10 mouse cellular contexts compared by ENCODE assay signal in genomic region chr16:33690975-33691747, GRCm38 (mm10). TPM values are rescaled to one million over a fixed set of nuclear protein-coding genes. Genes with fewer than 3 reads are reported as not detected.
DNase-seq lines count a peak whose midpoint lies in the region; ATAC-seq and TF ChIP-seq lines count a peak whose summit lies in the region.
"Had no signal": no experiment of that assay in that cellular context is flagged by ENCODE, and none has a peak within 500 bp of the region (broad histone marks: within the 10 kb centered on the region; RNA-seq: fewer than 3 reads in every experiment).

No protein-coding gene starts in this region.

- DNase-seq in hindbrain, embryonic 10.5 days (ENCODE audit: low spot score): no peak
- peak; percentile 60 for DNase-seq in MEL (ENCODE audit: low read depth, low spot score)
- no peak for DNase-seq in hindbrain, embryonic 11.5 days (ENCODE audit: low spot score)
- DNase-seq in natural killer cell, adult 2 months (ENCODE audit: low spot score in 2 of 2): peak; percentile 25 to 57
- no peak for DNase-seq in retina, embryonic 14.5 days (ENCODE audit: low spot score)
- no peak for DNase-seq in layer of hippocampus, adult 9-10 months (ENCODE audit: low spot score)
- DNase-seq in gastrocnemius, postnatal 10 days: no peak
- DNase-seq: cerebellum, adult 18-20 months had no signal

- TF ChIP-seq RAD21 in MEL (IDR thresholded peaks at IDR 0.05; ENCODE audit: low read depth, low read length): no peak

- WGBS in hindbrain, embryonic 10.5 days: 86% methylated on average over 6 of the region's 6 CpGs
- 85% methylated on average over 6 of the region's 6 CpGs for WGBS in hindbrain, embryonic 16.5 days
- 86% methylated on average over 6 of the region's 6 CpGs for WGBS in hindbrain, embryonic 11.5 days

- peaks cover 57% of the 10 kb centered on the region for H3K36me3 ChIP-seq in hindbrain, embryonic 10.5 days
- H3K36me3 ChIP-seq in hindbrain, embryonic 16.5 days (ENCODE audit: control insufficient read depth, insufficient read depth, low read length): no peaks in the 10 kb centered on the region
- peaks cover 0 to 2% of the 10 kb centered on the region in 2 experiments; a peak in 2 of 4 replicates for H3K36me3 ChIP-seq in MEL (ENCODE audit: control insufficient read depth in 1 of 2, insufficient read depth in 2 of 2, low read length in 2 of 2)
- no peaks in the 10 kb centered on the region for H3K36me3 ChIP-seq in hindbrain, embryonic 11.5 days (ENCODE audit: control insufficient read depth, insufficient read depth, low read length)
- H3K36me3 ChIP-seq: limb, embryonic 15.5 days had no signal

- peaks cover under 1% of the 10 kb centered on the region; the same call in 1 of the 2 replicates for H3K79me2 ChIP-seq in MEL (ENCODE audit: control insufficient read depth, insufficient read depth, low read length, poor library complexity)

- TF ChIP-seq CTCF in MEL (IDR thresholded peaks at IDR 0.05 in 2 of 3, conservative IDR thresholded peaks at IDR 0.05 in 1 of 3; ENCODE audit: control insufficient read depth in 1 of 3, insufficient read depth in 1 of 3, low read depth in 2 of 3, low read length in 3 of 3, poor library complexity in 1 of 3, severe bottlenecking in 1 of 3): no peak

- H3K27me3 ChIP-seq in hindbrain, embryonic 10.5 days (ENCODE audit: insufficient read depth, poor library complexity, severe bottlenecking): 0 out of 2 replicates have a peak, but pooled peaks cover 1% of the 10 kb centered on the region
- no peaks in the 10 kb centered on the region for H3K27me3 ChIP-seq in hindbrain, embryonic 16.5 days (replicated peaks; ENCODE audit: control insufficient read depth, insufficient read depth, low read length)
- H3K27me3 ChIP-seq in MEL (ENCODE audit: control insufficient read depth in 1 of 2, insufficient read depth in 2 of 2, low read length in 2 of 2): no peaks in the 10 kb centered on the region
- no peaks in the 10 kb centered on the region for H3K27me3 ChIP-seq in hindbrain, embryonic 11.5 days (ENCODE audit: control insufficient read depth, insufficient read depth, low read length)
- H3K27me3 ChIP-seq: limb, embryonic 15.5 days had no signal

- no peak for TF ChIP-seq EP300 in MEL (IDR thresholded peaks at IDR 0.05; ENCODE audit: low read depth in 1 of 2, low read length in 2 of 2)

- no peak for ATAC-seq in hindbrain, embryonic 16.5 days
- ATAC-seq in hindbrain, embryonic 11.5 days (ENCODE audit: low FRiP score): no peak

- H3K27ac ChIP-seq in hindbrain, embryonic 10.5 days: peak overlapping the region; percentile 85
- H3K27ac ChIP-seq in hindbrain, embryonic 16.5 days (ENCODE audit: low read depth, low read length): no peak overlapping the region
- H3K27ac ChIP-seq in MEL (ENCODE audit: control insufficient read depth, low read depth, low read length): no peak overlapping the region
- peak overlapping the region; percentile 45; the same call in 1 of the 2 replicates for H3K27ac ChIP-seq in hindbrain, embryonic 11.5 days (ENCODE audit: low read depth, low read length)
- H3K27ac ChIP-seq: limb, embryonic 15.5 days had no signal

- no peak overlapping the region for H3K4me3 ChIP-seq in hindbrain, embryonic 10.5 days
- H3K4me3 ChIP-seq in hindbrain, embryonic 16.5 days (ENCODE audit: low read length): no peak overlapping the region
- H3K4me3 ChIP-seq in MEL (ENCODE audit: control insufficient read depth in 1 of 2, insufficient read depth in 1 of 2, low read depth in 2 of 2, low read length in 2 of 2): no peak overlapping the region
- H3K4me3 ChIP-seq in hindbrain, embryonic 11.5 days (ENCODE audit: low read depth, low read length): no peak overlapping the region
- H3K4me3 ChIP-seq: limb, embryonic 15.5 days had no signal

- no peak for TF ChIP-seq POLR2A in MEL (IDR thresholded peaks at IDR 0.05; ENCODE audit: control insufficient read depth in 1 of 2, insufficient read depth in 1 of 2, low read depth in 1 of 2, low read length in 2 of 2, poor library complexity in 1 of 2)

- no peaks in the 10 kb centered on the region for H3K9me3 ChIP-seq in hindbrain, embryonic 10.5 days
- no peaks in the 10 kb centered on the region for H3K9me3 ChIP-seq in hindbrain, embryonic 16.5 days (ENCODE audit: control insufficient read depth, low read length)
- H3K9me3 ChIP-seq in MEL (replicated peaks; ENCODE audit: insufficient read depth, low read length): no peaks in the 10 kb centered on the region
- H3K9me3 ChIP-seq in hindbrain, embryonic 11.5 days (ENCODE audit: control insufficient read depth, low read length): no peaks in the 10 kb centered on the region
- H3K9me3 ChIP-seq: limb, embryonic 15.5 days had no signal

- peaks cover 75% of the 10 kb centered on the region for H3K4me1 ChIP-seq in hindbrain, embryonic 10.5 days (replicated peaks)
- peaks cover 11% of the 10 kb centered on the region for H3K4me1 ChIP-seq in hindbrain, embryonic 16.5 days (ENCODE audit: control insufficient read depth, insufficient read depth, low read depth, low read length)
- H3K4me1 ChIP-seq in MEL (ENCODE audit: control insufficient read depth in 1 of 2, insufficient read depth in 2 of 2, low read length in 2 of 2): peaks cover 0 to 7% of the 10 kb centered on the region in 2 experiments; a peak in 2 of 4 replicates
- peaks cover 3% of the 10 kb centered on the region; the same call in 1 of the 2 replicates for H3K4me1 ChIP-seq in hindbrain, embryonic 11.5 days (replicated peaks; ENCODE audit: control insufficient read depth, insufficient read depth, low read length)

- H3K9ac ChIP-seq in hindbrain, embryonic 16.5 days (ENCODE audit: low read depth, low read length): no peak overlapping the region
- no peak overlapping the region for H3K9ac ChIP-seq in MEL (ENCODE audit: control insufficient read depth, low read depth, low read length, poor library complexity, severe bottlenecking)
- H3K9ac ChIP-seq in hindbrain, embryonic 11.5 days (ENCODE audit: low read depth, low read length): no peak overlapping the region
- H3K9ac ChIP-seq: limb, embryonic 15.5 days had no signal

- no peak overlapping the region for H3K4me2 ChIP-seq in hindbrain, embryonic 16.5 days (ENCODE audit: low read length)
- no peak overlapping the region for H3K4me2 ChIP-seq in hindbrain, embryonic 11.5 days (replicated peaks; ENCODE audit: low read depth, low read length)
- H3K4me2 ChIP-seq: limb, embryonic 15.5 days had no signal

TF ChIP-seq in MEL, 35 proteins besides CTCF, POLR2A, EP300 and RAD21:
- no peak for TF ChIP-seq ELF1 (IDR thresholded peaks at IDR 0.05; ENCODE audit: low read depth, low read length)
- TF ChIP-seq TBP (IDR thresholded peaks at IDR 0.05; ENCODE audit: low read depth, low read length): no peak
- no peak for TF ChIP-seq BHLHE40 (IDR thresholded peaks at IDR 0.05; ENCODE audit: borderline replicate concordance, low read depth, low read length)

RNA-seq across cellular contexts. Expression of gene Heg1, which starts 7.0 kb away (rescaled TPM):
- polyA plus RNA-seq in hindbrain, embryonic 10.5 days (2016; fragmentation: Nextera tagmentation; extraction: Ambion mirVana): 21.9 and 22.8 TPM in 2 replicates
- 7.2 and 10.0 TPM in 2 replicates for polyA plus RNA-seq in hindbrain, embryonic 16.5 days (2015; fragmentation: Nextera tagmentation; extraction: Ambion mirVana)
- total RNA-seq in MEL (2012; rRNA removed): 4.1 and 4.5 TPM in 2 replicates
- 10 to 100 TPM in 1 of 2 experiments, 1 to 10 TPM in 1; 6.9 to 72.0 TPM for polyA plus RNA-seq in MEL (2012; ENCODE audit: insufficient read depth in 1 of 2, insufficient read length in 2 of 2, low read depth in 1 of 2, low replicate concordance in 2 of 2, missing spikeins in 1 of 2)
- 22.8 and 23.4 TPM in 2 replicates for polyA plus RNA-seq in hindbrain, embryonic 11.5 days (2014; fragmentation: Nextera tagmentation; extraction: Ambion mirVana)
- 10 to 100 TPM; 54.7 to 72.6 TPM for total RNA-seq in gastrocnemius, postnatal 10 days (2021)

Comparison
In these comparisons a context has a peak if more than half of its experiments do, and no peak if none do; other contexts are left out.
1. H3K27ac ChIP-seq: peak in hindbrain, embryonic 10.5 days (single experiment) and hindbrain, embryonic 11.5 days (single experiment); none in hindbrain, embryonic 16.5 days (single experiment) and MEL (single experiment).
2. DNase-seq: peak in MEL (single experiment) and natural killer cell, adult 2 months (2 of 2); none in hindbrain, embryonic 10.5 days (single experiment), hindbrain, embryonic 11.5 days (single experiment), retina, embryonic 14.5 days (single experiment), layer of hippocampus, adult 9-10 months (single experiment) and gastrocnemius, postnatal 10 days (single experiment).